Mouse (Mus musculus) adrenal gland, adult 2 months (tissue): ENCODE measurements around the gene AI854703. TPM values are rescaled to one million over a fixed set of nuclear protein-coding genes. Genes with fewer than 3 reads are reported as not detected.

ENCODE experiments used
- polyA plus RNA-seq: library from polyadenylated mRNA; depleted of rRNA; stranded (reverse); fragments of >200 nt; gene quantifications from 2 replicates; pipeline ENCODE4 v1.2.3, GENCODE M21; 2012; rRNA removed
- total RNA-seq, 2 experiments: library from RNA; stranded (reverse); gene quantifications; 2 replicates each; pipeline ENCODE4 v1.2.3; 2021

The AI854703 gene
- total and polyA plus RNA-seq, 3 experiments, result 1.9 to 7.6 (median 2.0) TPM

Other genes with a start within 250 kb of the AI854703 start
- gene Krba1, start 231.2 kb upstream of the AI854703 start, total RNA-seq, result 10 to 100 TPM; 30.9 to 31.3 TPM
- 42.5 and 55.2 TPM in 2 replicates for gene Krba1, start 231.2 kb upstream of the AI854703 start, polyA plus RNA-seq
- gene Zfp467, start 180.9 kb upstream of the AI854703 start, total RNA-seq, result 10 to 100 TPM; 47.3 to 53.6 TPM
- 119 and 124 TPM in 2 replicates for gene Zfp467, start 180.9 kb upstream of the AI854703 start, polyA plus RNA-seq
- 1 to 10 TPM; 2.7 to 3.5 TPM for gene Sspo, start 178.5 kb upstream of the AI854703 start, total RNA-seq
- 8.4 and 12.3 TPM in 2 replicates for gene Sspo, start 178.5 kb upstream of the AI854703 start, polyA plus RNA-seq
- gene Atp6v0e2, start 89.1 kb upstream of the AI854703 start, total RNA-seq, result 10 to 100 TPM; 70.7 to 78.4 TPM
- 182 and 183 TPM in 2 replicates for gene Atp6v0e2, start 89.1 kb upstream of the AI854703 start, polyA plus RNA-seq
- gene Lrrc61, start 72.0 kb upstream of the AI854703 start, total RNA-seq, result 10 to 100 TPM; 30.8 to 45.1 TPM
- gene Lrrc61, start 72.0 kb upstream of the AI854703 start, polyA plus RNA-seq, result 32.4 and 33.3 TPM in 2 replicates
- 100 to 1,000 TPM in 1 of 2 experiments, 10 to 100 TPM in 1; 73.4 to 101 TPM for gene Rarres2, start 54.0 kb upstream of the AI854703 start, total RNA-seq
- gene Rarres2, start 54.0 kb upstream of the AI854703 start, polyA plus RNA-seq, result 29.3 and 41.8 TPM in 2 replicates
- gene Gm45021, start 37.2 kb upstream of the AI854703 start, total RNA-seq, result not detected
- not detected in 2 replicates for gene Gm45021, start 37.2 kb upstream of the AI854703 start, polyA plus RNA-seq
- 10 to 100 TPM; 55.6 to 67.5 TPM for gene Repin1, start 32.9 kb upstream of the AI854703 start, total RNA-seq
- 127 and 152 TPM in 2 replicates for gene Repin1, start 32.9 kb upstream of the AI854703 start, polyA plus RNA-seq
- gene Gm44965, start 32.8 kb upstream of the AI854703 start, total RNA-seq, result not detected
- gene Gm44965, start 32.8 kb upstream of the AI854703 start, polyA plus RNA-seq, result not detected in 2 replicates
- gene Zfp775, start 24.7 kb upstream of the AI854703 start, total RNA-seq, result 1 to 10 TPM; 7.4 to 8.7 TPM
- gene Zfp775, start 24.7 kb upstream of the AI854703 start, polyA plus RNA-seq, result 14.8 and 16.8 TPM in 2 replicates
- 10 to 100 TPM in 1 of 2 experiments, 1 to 10 TPM in 1; 7.8 to 12.6 TPM for gene Gimap8, start 20.5 kb downstream of the AI854703 start, total RNA-seq
- 1.2 and 1.5 TPM in 2 replicates for gene Gimap8, start 20.5 kb downstream of the AI854703 start, polyA plus RNA-seq
- gene Gimap9, start 49.4 kb downstream of the AI854703 start, total RNA-seq, result 1 to 10 TPM; 3.6 to 5.9 TPM
- gene Gimap9, start 49.4 kb downstream of the AI854703 start, polyA plus RNA-seq, result 0.34 and 0.49 TPM in 2 replicates
- 10 to 100 TPM; 40.3 to 50.9 TPM for gene Gimap4, start 57.8 kb downstream of the AI854703 start, total RNA-seq
- gene Gimap4, start 57.8 kb downstream of the AI854703 start, polyA plus RNA-seq, result 7.8 and 8.2 TPM in 2 replicates
- gene Gimap6, start 81.5 kb downstream of the AI854703 start, total RNA-seq, result 10 to 100 TPM; 50.7 to 66.4 TPM
- gene Gimap6, start 81.5 kb downstream of the AI854703 start, polyA plus RNA-seq, result 4.5 and 4.9 TPM in 2 replicates
- gene Gm28053, start 91.8 kb downstream of the AI854703 start, total RNA-seq, result 10 to 100 TPM in 1 of 2 experiments, 1 to 10 TPM in 1; 6.9 to 11.5 TPM
- not detected in 2 replicates for gene Gm28053, start 91.8 kb downstream of the AI854703 start, polyA plus RNA-seq
- under 1 TPM; 0.37 to 0.66 TPM for gene Gimap7, start 91.9 kb downstream of the AI854703 start, total RNA-seq
- gene Gimap7, start 91.9 kb downstream of the AI854703 start, polyA plus RNA-seq, result 0.08 TPM in 1 of 2 replicates, not detected in the other
- 10 to 100 TPM in 1 of 2 experiments, 1 to 10 TPM in 1; 7.9 to 12.0 TPM for gene Gimap1, start 112.3 kb downstream of the AI854703 start, total RNA-seq
- gene Gimap1, start 112.3 kb downstream of the AI854703 start, polyA plus RNA-seq, result 6.5 and 8.2 TPM in 2 replicates
- gene Gimap5, start 119.4 kb downstream of the AI854703 start, total RNA-seq, result 10 to 100 TPM; 10.5 to 17.1 TPM
- 10.9 and 14.7 TPM in 2 replicates for gene Gimap5, start 119.4 kb downstream of the AI854703 start, polyA plus RNA-seq
- gene Gimap3, start 144.1 kb downstream of the AI854703 start, total RNA-seq, result 10 to 100 TPM in 1 of 2 experiments, 1 to 10 TPM in 1; 5.2 to 10.3 TPM
- gene Gimap3, start 144.1 kb downstream of the AI854703 start, polyA plus RNA-seq, result 1.5 TPM in 2 replicates
- gene Tmem176a, start 214.2 kb downstream of the AI854703 start, total RNA-seq, result 100 to 1,000 TPM; 303 to 381 TPM
- gene Tmem176a, start 214.2 kb downstream of the AI854703 start, polyA plus RNA-seq, result 314 and 406 TPM in 2 replicates
- 100 to 1,000 TPM; 608 to 699 TPM for gene Tmem176b, start 214.7 kb downstream of the AI854703 start, total RNA-seq
- gene Tmem176b, start 214.7 kb downstream of the AI854703 start, polyA plus RNA-seq, result 591 and 724 TPM in 2 replicates
- not detected for gene Aoc1, start 246.1 kb downstream of the AI854703 start, total RNA-seq
- not detected in 2 replicates for gene Aoc1, start 246.1 kb downstream of the AI854703 start, polyA plus RNA-seq